Mouse (Mus musculus) embryo, embryonic 11 days (tissue): ENCODE measurements at regions not wholly inside any gene's neighbourhood (a gene's known extent, or its start where the extent isn't known, plus 50 kb on each side); places are given as distances from the start of the nearest gene placed in this dataset.

Source experiments
- DNase-seq: peaks from one replicate; pipeline ENCODE4 v3.0.0-alpha.2; 2015

DNA sequence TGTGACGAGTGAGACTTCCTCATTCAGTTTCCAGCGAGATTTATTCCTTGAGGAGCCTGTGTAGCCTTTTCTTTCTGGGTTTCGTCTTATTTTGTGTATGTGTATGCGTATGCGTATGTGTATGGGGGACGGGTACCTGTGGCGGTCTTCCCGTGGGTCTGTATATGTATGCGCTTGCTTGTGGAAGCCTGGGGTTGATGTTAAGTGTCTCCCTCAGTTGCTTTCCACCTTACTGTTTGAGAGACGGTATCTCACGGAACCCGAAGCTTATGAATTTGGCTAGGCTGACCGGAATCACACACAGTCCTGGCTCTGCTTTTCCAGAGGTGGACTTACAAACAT, 87.1 kb downstream of the Ankrd50 start:
- no peak for DNase-seq

DNA sequence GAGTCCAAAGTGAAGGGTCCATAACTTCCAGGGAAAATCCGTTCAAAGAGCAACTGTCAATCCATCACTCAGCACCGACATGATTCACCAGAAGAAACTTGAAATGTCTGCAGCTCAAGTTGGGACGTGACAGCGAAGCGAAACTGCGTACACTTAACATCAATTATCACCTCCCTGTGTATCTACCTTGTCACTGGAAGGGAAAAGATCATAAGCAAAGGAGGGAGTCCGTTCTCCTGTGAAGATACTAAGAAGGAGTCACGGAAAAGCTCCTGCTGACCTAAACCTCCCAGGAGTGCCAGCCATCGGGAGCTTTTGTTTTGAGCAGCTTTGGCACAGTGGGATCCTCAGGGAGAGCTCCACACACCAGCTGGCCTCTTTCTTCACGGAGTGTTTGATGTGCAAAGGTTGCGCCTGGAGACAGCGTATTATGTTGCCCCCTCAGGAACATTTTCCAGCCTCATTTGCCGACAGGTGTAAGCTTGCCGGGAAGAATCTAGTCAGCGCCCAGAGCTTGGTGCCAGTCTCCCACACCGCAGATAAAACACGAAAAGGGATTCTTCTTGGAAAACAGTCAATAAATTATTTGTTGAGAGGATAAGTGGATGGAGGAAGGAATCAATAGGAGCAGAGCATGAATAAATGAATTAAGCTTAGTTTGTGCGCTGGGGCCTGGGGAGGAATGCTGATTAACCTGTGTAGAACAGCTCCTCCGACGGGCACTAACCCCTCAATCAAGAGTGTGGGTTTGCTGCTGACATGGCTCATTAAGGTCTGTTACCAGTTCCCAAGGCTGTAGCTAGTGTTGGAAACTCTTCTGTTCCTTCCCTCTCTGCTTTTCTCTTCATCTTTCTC, 87.7 kb downstream of the Ankrd50 start:
- peak; percentile 42 for DNase-seq

DNA sequence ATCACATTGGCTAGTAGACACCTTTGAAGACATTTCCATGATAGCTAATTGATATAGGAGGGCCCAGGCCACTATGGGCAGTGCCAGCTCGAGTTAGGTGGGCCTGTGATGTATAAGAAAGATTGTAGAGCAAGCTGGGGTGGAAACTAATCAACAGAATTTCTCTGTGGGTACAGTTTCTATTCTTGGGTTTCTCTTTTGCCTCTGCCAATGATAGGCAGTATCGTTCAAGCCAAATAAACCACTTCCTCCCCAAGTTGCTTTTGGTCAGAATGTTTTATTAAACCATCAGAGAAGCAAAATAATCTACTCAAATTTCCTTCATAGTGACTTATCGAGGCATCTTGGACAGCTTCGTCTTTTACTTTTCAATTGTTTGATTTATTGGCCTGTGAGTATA, 90.3 kb downstream of the Ankrd50 start:
- DNase-seq = no peak

DNA sequence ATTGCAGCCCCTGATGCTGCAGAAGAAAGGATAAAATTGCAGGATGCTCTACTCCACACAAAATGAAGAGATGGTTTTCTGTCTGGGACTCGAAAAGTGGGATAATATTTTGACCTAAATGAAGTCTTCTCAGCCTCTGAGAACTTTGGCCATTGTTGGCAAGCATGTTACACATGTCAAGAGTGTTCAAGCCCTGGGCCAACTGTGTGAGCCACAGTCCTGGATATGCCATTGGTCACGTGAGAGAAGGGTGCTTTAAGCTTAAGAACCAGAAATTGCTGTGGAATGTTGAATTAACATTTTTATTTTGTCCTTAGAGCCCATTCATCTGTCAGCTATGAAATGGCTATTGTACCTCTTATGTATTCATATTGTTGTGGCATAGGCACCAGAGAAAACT, 95.0 kb downstream of the Ankrd50 start:
- DNase-seq = no peak

DNA sequence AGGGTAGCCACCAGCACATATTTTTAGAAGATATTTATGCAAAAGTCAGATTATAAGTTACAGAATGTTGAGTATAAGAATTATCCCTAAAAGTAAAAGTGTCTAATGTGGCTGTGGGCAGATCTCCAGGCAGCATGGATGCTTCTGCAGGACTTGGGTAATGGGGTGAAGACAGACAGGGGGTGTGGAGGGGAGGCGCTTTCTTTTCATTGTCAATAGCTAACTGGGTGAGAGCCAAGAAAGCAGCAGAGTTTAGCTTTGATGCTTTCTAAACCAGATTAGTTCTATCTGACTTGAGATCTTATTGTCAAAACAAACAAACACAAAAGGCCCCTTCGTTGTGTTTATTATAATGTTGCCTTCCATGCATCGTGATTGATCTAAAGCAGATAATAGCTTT, 95.7 kb downstream of the Ankrd50 start:
- no peak for DNase-seq

DNA sequence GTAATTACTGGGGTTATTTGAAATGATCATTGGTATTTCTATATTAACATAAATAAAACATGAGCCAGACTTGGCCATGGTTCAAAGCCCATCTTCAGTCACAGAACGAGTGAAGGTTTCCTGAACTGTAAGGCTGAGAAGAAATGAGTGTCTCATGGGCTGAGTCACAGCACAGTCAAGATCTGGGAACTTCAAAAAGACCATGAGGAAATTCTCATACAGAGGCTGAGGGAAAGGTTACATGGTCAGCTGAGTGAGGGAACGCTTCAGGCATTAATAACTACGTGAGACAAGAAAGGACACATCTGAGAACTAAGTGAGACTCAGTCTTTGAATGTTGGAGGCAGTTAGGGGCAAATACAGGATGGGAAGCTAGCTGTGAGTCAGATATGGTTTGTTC, 101.9 kb downstream of the Ankrd50 start:
- no peak for DNase-seq

DNA sequence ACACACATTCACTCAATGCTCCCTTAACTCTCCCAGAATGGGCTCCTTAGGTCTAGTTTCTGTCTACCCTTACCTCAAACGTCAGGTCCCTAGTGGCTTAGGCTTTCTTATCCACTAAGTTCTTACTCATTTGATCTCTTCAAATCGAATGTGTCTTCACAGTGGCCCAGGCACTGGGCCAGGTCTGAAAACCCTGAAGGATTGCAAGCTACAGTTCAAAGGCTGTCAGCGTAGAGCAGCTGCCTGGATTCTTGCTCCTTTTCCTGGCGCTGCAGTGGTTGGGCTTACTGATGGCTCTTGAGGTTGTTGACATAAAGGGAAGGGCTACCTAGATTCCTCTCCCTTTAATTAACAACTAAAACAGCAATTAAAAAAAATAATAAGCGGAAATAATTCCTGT, 103.0 kb downstream of the Ankrd50 start:
- no peak for DNase-seq

DNA sequence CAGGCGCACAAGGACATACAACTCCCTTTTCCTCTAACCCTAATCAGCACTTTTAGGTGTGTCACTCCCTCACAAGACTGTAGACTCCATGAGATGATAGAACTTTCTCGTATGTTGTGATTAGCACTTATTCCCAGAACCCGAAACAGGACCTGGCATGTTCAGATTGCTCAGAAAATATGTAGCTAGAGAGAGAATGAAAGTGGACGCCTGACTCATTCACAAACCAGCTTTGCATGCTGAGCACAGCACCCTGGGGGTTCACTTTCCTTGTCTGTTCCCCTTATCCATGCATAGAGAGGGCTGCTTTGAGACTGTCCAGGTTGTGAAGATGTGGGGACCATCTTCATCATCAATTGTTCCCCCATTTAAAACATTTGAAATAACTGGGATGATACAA, 111.0 kb downstream of the Ankrd50 start:
- no peak for DNase-seq

DNA sequence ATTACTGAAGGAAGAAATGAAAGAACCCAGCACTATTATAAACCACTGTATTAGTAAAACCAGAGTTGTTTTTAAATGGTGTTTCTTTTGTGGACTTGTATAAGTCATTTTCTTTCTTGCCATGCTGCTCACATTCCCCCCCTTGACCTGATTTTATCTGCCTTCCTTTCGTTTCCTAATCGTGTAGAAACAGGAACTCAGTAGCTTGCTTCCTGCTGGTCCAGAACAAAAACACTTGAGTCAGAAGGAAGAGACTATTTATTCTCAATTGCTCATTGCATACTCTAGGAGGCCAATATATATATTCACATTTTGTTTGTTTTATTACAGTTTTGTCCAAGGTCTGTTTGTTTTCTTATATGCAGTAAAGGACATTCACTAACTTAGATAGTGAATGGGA, 112.9 kb downstream of the Ankrd50 start:
- no peak for DNase-seq

DNA sequence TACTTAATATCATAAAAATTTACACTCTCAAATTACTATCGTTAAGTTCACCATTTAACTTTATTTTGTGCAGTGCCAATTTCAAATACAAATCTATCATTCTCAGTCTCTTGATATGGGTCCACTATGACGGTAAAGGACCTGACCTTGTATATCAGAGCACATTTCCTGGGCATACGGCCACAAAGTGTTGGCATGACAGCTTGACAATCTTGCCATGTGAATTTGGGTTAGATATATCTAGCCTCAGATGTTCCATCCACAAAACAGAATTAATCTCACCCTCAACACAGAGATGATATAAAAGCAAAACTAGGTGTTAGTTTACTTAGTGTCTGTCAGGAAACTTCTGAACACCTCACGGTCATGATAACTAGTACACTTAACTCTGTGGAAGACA, 120.8 kb downstream of the Ankrd50 start:
- DNase-seq = no peak

DNA sequence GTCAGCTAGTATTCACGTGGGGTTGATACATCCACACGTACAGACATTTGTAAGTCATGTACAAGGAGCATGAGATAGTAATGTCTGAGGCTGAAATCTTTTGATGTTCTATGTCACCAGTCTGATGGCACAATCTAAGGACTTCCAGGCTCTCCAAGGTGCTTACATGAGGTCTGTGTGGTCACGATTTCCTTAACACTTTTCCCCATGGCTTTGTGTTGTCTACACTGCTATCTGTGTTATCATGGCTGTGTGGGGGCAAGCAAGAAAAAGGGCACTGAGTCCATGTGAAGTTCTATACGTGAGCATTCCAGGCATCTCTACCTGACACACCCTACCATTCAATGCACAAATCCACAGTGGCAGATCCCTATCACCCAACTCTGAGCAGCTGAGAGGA, 123.2 kb downstream of the Ankrd50 start:
- no peak for DNase-seq

DNA sequence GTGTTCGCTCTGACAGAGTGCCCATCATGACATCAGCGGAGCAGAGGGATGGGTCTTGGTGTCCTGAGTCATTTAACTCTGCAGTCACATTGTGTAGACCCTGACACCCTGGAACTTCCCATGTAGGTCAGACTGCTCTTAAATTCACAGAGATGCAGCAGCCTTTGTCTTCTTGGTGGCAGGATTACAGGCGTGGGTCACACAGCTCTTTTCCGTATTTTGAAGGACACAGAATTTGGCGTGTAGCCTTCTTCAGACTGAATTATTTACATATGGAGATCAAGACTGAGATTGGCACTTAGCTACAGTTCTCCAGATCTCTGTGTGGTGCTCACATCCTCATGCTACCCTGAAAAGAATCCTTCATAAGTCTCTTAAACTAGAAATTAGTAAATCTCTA, 123.7 kb downstream of the Ankrd50 start:
- no peak for DNase-seq

DNA sequence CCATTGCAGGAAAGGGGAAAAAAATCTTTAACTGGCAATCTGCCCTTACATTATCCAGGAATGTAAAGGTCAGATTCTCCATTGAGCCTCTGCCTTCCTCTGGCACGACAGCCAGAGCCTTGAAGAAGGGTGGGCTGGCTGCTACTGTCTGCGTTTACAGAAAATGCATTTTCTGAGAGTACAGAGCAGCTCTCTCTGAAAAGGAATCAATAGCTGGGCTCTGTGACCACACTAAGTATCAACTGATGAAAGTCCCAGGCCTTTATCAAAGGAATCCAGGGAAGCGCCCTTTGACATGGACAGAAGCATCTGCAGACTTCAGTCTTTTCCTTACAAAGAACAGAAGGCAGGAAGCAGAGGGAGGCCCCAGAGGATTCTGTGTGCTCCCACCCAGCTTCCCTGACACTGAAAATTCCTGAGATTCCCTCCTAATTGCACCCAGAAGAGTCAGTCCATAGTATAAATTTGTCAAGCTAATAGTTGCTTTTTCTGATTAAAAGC, 124.2 kb downstream of the Ankrd50 start:
- DNase-seq = peak; percentile 49

DNA sequence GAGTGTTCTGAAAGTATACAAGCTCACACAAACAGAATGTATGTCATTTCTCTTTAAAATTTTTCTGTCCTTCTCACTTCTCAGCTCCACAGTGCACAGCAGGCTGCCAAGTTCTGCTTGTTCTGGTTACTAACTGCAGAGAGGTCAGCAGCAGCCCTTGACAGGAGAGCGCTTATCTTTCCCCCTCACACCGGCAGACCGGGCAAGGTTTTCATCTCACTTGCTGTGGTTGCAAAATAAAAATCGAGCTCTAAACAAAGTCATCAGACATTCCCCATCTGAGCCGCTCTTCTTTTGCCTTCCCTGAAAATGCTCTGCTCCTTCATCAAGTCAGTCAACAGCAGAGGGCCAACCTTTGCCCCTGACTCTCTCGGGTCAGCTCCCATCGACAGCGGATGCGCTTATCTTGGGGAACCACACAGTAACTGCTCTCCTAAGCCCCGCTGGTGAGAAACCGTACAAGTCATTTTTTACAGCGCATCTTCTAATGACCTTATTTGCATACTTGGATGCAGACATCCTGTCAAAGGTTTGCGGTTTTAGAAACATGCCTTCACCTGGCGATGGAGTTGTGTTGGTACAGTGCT, 126.6 kb downstream of the Ankrd50 start:
- DNase-seq = peak; percentile 51

DNA sequence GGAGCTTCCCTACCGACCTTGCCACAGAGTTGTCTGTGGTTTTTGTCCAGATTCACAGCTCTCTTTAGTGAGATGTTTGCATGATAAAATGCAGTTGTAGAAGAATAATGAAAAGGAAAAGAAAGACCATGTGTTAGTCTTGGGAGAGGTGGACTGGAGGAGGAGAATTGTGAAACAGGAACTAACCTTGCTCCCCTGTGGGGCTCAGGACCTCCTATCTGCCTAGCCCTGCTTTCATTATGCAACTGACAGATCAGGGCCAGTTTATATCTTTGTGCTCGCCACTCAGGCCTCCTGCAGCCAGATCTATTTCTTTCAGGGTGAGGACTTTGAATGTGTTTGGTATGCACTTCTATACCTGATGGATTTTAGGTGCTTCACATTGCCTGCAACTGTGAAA, 140.4 kb downstream of the Ankrd50 start:
- DNase-seq = no peak

DNA sequence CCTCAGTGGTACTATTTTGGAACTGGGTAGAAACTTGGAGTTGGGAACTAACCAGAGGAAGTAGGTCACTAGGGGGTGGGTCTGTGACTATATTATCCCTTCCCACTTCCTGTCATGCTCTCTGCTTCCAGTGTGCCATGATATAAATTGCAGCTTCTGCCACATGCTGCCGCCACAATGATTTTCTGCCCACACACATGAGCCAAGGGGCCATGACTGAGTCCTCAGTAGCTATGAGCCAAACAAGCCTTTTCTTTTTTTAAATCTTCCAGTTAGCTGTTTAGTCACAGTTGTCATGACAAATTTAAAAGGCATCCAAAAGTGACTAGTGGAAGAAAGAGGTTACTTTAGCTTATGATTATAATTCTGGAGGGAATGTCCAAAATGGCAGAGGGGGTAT, 143.0 kb downstream of the Ankrd50 start:
- no peak for DNase-seq

DNA sequence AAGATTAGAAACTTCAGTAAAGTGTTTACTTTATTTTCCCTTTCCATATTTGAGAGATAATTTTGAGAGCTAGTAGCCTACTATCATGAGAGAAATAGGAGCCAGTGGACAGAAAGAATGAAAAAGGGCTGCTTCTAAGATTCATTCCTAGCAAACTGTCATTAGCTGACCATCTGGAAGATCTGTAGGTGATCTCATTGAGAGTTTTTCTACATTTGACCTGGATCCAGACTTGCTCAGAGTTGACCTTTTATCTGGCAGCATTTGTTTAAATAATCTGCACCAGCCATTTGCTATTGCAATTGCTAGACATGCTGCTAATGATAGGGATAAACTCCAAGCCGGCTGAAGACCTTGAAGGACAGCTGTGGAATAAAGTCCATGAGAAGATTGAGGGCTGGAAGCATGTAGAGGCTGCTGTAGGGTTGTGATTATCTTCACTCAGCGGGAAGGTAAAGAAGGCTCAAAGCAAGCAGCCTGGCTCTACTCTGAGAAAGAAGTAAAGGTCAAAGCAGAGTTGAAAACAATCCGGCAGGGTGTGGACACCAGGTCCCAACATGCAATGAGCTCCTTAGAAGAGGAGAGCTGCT, 151.2 kb downstream of the Ankrd50 start:
- no peak for DNase-seq

DNA sequence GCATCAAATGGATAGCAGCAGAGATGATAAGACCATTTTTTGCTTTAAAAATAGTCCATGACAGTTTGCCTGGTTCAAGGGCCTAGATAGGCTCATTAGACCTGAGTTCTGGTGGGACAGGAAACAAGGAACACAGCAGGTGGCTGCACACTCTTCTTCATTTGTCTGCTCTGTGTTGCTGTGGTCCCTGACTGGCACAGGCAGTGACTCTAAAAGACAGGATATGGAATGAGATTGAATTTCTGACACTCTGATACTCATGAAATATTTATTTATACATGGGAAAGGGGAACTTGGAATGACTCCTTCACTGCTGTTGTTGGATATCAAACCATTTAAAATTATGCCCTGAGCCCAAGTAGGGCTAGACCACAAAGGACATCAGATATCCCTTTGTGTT, 153.5 kb downstream of the Ankrd50 start:
- no peak for DNase-seq

DNA sequence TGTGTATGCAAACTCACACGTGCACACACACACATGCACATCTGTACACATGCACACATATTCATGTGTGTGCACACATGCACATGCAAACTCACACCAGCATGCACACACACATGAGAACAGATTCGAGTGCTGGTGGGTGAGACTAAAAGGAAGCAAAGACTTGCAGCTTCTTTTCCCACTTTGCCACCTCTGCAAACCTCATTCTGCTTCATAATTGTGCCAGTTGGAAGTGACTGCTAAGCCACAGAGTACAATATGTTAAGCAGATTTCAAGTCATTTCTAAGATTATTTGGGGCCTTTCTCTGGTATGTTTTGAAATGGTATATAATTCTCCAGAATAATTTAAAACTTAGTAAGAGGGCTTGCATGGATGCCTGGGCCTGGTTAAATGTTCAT, 157.4 kb downstream of the Ankrd50 start:
- DNase-seq = no peak

DNA sequence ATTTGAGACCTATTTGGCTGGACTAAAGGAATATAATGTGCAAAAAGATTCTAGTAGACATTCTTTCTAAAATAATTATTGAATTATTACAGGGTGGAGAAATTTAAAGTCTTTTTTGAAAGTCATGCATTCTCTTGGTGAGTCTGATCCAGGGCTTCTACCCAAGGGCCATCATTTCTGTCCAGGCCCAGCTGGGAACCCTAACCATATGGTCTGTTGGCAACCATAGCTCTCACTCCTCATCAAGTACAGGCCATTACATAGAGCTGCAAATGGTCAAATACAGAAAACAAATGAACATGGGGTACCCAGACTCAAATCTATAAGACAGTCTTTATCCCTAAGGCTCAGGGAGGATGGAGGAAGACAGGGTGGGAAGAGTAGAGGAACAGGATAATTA, 158.4 kb downstream of the Ankrd50 start:
- DNase-seq = no peak

DNA sequence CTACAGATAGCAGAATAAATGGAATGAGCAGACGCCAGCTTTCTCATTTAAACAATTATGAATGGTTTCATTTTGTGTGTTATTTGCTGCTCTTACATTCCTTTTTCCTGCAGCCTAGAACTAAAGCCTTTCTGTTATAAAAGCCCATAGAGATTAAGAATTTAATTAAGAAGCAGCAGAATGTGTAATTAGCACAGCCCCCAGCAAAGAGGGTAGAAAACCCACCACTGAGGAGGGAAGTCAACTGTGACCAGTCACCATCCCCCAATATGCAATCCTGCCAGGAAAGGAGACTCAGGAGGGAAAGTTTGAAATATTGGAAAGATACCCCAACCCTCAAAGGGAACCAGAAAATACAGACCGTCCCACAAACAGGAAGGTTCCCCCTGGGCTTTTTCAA, 160.0 kb downstream of the Ankrd50 start:
- DNase-seq = no peak

DNA sequence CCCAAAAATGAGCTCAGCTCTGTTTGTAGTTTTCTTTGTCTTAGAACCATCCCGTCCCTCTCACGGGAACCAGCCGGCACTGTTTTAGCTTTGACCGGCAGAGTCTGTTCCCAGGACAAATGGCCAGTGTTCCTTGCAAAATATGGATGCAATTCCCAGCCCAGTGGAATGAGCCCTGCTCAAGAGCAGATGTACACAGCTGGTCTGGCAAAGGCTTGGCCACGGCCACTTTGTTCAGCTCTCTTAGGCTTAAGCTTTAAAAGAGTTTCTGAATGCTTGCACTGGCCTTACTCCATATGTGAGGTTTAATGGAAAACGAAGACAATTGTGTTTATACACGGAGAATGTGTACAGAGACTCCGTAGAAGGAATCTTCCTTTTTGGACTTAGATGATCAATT, 162.2 kb downstream of the Ankrd50 start:
- peak; percentile 47 for DNase-seq

DNA sequence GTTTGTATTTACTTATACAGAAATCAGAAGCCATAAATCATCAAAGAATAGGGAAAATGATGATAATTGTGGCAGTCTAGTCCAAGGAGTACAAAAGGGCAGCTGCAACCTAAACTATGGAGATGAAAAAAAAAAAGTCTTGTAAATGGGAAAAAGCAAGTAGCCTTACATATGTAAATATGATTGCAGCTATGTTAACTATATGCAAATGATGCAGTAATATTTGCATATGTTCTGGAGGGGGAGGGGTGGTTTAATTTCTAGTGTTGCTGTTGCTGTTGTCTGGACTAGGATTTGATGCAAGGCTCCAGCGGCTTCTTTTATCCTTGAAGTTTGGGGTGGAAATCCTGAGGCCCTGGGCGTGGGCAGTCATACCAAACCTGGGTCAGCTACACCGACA, 163.0 kb downstream of the Ankrd50 start:
- no peak for DNase-seq

DNA sequence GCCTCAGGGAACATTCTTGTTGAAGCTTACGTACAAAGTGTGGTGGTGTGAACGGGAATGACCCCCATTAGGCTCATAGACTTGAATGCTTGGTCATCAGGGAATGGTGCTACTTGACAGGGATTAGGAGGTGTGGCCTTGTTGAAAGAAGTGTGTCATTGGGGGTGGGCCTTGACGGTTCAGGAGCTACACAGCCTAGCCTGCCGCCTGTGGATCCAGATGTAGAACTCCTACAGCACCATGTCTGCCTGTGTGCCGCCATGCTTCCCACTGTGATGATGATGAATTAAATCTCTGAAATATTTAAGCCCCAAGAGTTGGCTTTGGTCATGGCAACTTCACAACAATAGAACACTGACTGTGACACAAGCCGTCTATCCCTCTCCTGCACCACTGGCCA, 163.6 kb downstream of the Ankrd50 start:
- no peak for DNase-seq

DNA sequence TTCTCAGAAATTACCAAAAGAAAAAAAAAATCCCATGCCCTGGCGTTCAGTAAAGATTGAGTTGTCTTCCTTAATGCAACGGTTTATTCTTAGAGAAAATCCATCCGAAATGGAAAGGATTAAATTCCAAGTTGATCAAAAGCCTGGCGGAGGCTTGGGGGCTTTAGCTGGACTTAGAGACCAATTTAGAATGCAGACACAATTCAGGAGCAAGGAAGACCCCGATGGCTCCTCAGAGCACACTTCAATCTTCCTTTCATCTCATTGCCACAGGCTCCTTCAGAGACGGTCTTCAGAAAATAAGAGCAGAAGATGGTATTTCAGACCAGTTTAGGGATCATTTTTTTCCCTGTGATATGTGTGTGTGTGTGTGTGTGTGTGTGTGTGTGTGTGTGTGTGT, 171.8 kb downstream of the Ankrd50 start:
- no peak for DNase-seq
